Mouse (Mus musculus) lung, postnatal 25 days (tissue): Measurements from ENCODE around the gene Cobl.

Experiments
- DNase-seq: peaks from one replicate; pipeline ENCODE4 v3.0.0; 2022; ENCODE audit warnings: low spot score

Gene Cobl

GRCm38 (mm10) chr11:12382991-12383390, 81.8 kb downstream of the Cobl start:
- peak; percentile 43 for DNase-seq

- no peak for DNase-seq
These were observed 83.7 kb downstream of the Cobl start for GRCm38 (mm10) chr11:12381096-12381495.

- no peak for DNase-seq
These were observed 88.1 kb downstream of the Cobl start for GRCm38 (mm10) chr11:12376628-12377027.

GRCm38 (mm10) chr11:12373106-12374098, 91.4 kb downstream of the Cobl start:
- DNase-seq: peak; percentile 78

GRCm38 (mm10) chr11:12370957-12371356, 93.8 kb downstream of the Cobl start:
- no peak for DNase-seq

GRCm38 (mm10) chr11:12367426-12368178, 97.2 kb downstream of the Cobl start:
- DNase-seq: no peak

- peak; percentile 65 for DNase-seq
These were observed 105.3 kb downstream of the Cobl start for GRCm38 (mm10) chr11:12359336-12360000.

- no peak for DNase-seq
These were observed 106.2 kb downstream of the Cobl start for GRCm38 (mm10) chr11:12358602-12359001.

- peak; percentile 48 for DNase-seq
These were observed 109.1 kb downstream of the Cobl start for GRCm38 (mm10) chr11:12355681-12356080.

GRCm38 (mm10) chr11:12350986-12351546, 113.7 kb downstream of the Cobl start:
- no peak for DNase-seq

- no peak for DNase-seq
These were observed 114.7 kb downstream of the Cobl start for GRCm38 (mm10) chr11:12350086-12350485.

GRCm38 (mm10) chr11:12346486-12346885, 118.3 kb downstream of the Cobl start:
- no peak for DNase-seq

GRCm38 (mm10) chr11:12343686-12344085, 121.1 kb downstream of the Cobl start:
- DNase-seq: no peak

GRCm38 (mm10) chr11:12340697-12341096, 124.1 kb downstream of the Cobl start:
- DNase-seq: no peak

GRCm38 (mm10) chr11:12336145-12336544, 128.6 kb downstream of the Cobl start:
- DNase-seq: peak; percentile 86

- DNase-seq: no peak
These were observed 132.8 kb downstream of the Cobl start for GRCm38 (mm10) chr11:12331997-12332396.

- peak; percentile 16 for DNase-seq
These were observed 143.3 kb downstream of the Cobl start for GRCm38 (mm10) chr11:12321445-12321844.

GRCm38 (mm10) chr11:12319318-12319717, 145.4 kb downstream of the Cobl start:
- DNase-seq: no peak

- DNase-seq: no peak
These were observed 149.1 kb downstream of the Cobl start for GRCm38 (mm10) chr11:12315670-12316069.

- DNase-seq: peak; percentile 13
These were observed 150.3 kb downstream of the Cobl start for GRCm38 (mm10) chr11:12314278-12315043.

- no peak for DNase-seq
These were observed 153.3 kb downstream of the Cobl start for GRCm38 (mm10) chr11:12311419-12311818.
